Mouse (Mus musculus): Measurements from ENCODE around the gene Pip5k1a. TPM values are rescaled to one million over a fixed set of nuclear protein-coding genes. Genes with fewer than 3 reads are reported as not detected.

The Pip5k1a gene
- polyA plus RNA-seq, 1 experiment from 2014 or later = 12.2 TPM

DNA sequence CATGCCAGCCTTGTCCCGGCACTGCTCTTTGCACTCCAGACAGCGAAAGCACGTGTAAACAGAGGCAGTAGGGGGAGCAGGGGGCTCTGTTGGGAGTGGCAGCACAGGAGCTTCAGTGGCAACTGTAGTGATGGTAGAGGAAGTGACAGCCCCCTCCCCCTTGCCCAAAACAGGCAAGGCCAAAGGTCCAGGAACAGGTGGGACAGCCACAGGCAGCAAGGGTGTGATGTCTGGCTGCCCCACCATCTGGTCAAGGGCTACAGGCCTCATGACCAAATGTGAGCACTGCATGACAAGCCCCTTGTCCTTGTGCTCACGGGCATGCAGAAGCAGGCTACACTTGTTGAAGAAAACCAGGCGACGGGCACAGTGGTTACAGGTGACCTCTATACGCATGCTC, 96.3 kb downstream of the Pip5k1a start:
- no peak overlapping the region for H3K9ac ChIP-seq (replicated peaks; ENCODE audit: low read depth, low read length)
- peaks cover 16% of the 10 kb centered on the region for H3K4me1 ChIP-seq (ENCODE audit: control insufficient read depth, insufficient read depth, low read length)
- H3K36me3 ChIP-seq (ENCODE audit: control insufficient read depth, insufficient read depth, low read length) = peaks cover 45% of the 10 kb centered on the region
- no peaks in the 10 kb centered on the region for H3K27me3 ChIP-seq (ENCODE audit: control insufficient read depth, insufficient read depth, low read length)
- H3K4me3 ChIP-seq (ENCODE audit: low read depth, low read length) = no peak overlapping the region
- H3K9me3 ChIP-seq (ENCODE audit: control insufficient read depth, low read length) = no peaks in the 10 kb centered on the region
- no peak overlapping the region for H3K27ac ChIP-seq (ENCODE audit: low read depth, low read length)
- no peak for ATAC-seq (ENCODE audit: low read depth)
- 90% methylated on average over 7 of the region's 7 CpGs for WGBS
- H3K4me2 ChIP-seq (ENCODE audit: low read depth, low read length) = no peak overlapping the region

Small RNA genes within 50 kb of the gene (microRNA-seq; reads per million reads assigned to microRNA genes)
- gene Mir8099-1 = not detected

Other genes with a start within 250 kb of the Pip5k1a start
- gene Psmb4, start 220.0 kb downstream of the Pip5k1a start, polyA plus RNA-seq (2014; fragmentation: Nextera tagmentation; extraction: Ambion mirVana) = 344 and 394 TPM in 2 replicates
- 11.9 TPM in 2 replicates for gene Selenbp1, start 173.9 kb downstream of the Pip5k1a start, polyA plus RNA-seq (2014; fragmentation: Nextera tagmentation; extraction: Ambion mirVana)
- gene Rfx5, start 152.9 kb downstream of the Pip5k1a start, polyA plus RNA-seq (2014; fragmentation: Nextera tagmentation; extraction: Ambion mirVana) = 8.9 and 9.4 TPM in 2 replicates
- gene Pi4kb, start 132.2 kb downstream of the Pip5k1a start, polyA plus RNA-seq (2014; fragmentation: Nextera tagmentation; extraction: Ambion mirVana) = 23.8 and 26.7 TPM in 2 replicates
- gene Zfp687, start 91.5 kb downstream of the Pip5k1a start, polyA plus RNA-seq (2014; fragmentation: Nextera tagmentation; extraction: Ambion mirVana) = 15.4 and 17.2 TPM in 2 replicates
- 252 and 260 TPM in 2 replicates for gene Psmd4, start 64.3 kb downstream of the Pip5k1a start, polyA plus RNA-seq (2014; fragmentation: Nextera tagmentation; extraction: Ambion mirVana)
- gene Vps72, start 4.1 kb upstream of the Pip5k1a start, polyA plus RNA-seq (2014; fragmentation: Nextera tagmentation; extraction: Ambion mirVana) = 157 and 160 TPM in 2 replicates
- 0.72 and 0.98 TPM in 2 replicates for gene Tmod4, start 17.5 kb upstream of the Pip5k1a start, polyA plus RNA-seq (2014; fragmentation: Nextera tagmentation; extraction: Ambion mirVana)
- 80.8 and 96.9 TPM in 2 replicates for gene Scnm1, start 27.1 kb upstream of the Pip5k1a start, polyA plus RNA-seq (2014; fragmentation: Nextera tagmentation; extraction: Ambion mirVana)
- gene Lysmd1, start 27.2 kb upstream of the Pip5k1a start, polyA plus RNA-seq (2014; fragmentation: Nextera tagmentation; extraction: Ambion mirVana) = 36.8 and 37.3 TPM in 2 replicates
- 2.1 and 4.1 TPM in 2 replicates for gene Tnfaip8l2, start 35.4 kb upstream of the Pip5k1a start, polyA plus RNA-seq (2014; fragmentation: Nextera tagmentation; extraction: Ambion mirVana)
- gene Sema6c, start 53.5 kb upstream of the Pip5k1a start, polyA plus RNA-seq (2014; fragmentation: Nextera tagmentation; extraction: Ambion mirVana) = 26.0 and 26.6 TPM in 2 replicates
- gene Gabpb2, start 111.0 kb upstream of the Pip5k1a start, polyA plus RNA-seq (2014; fragmentation: Nextera tagmentation; extraction: Ambion mirVana) = 3.4 and 4.7 TPM in 2 replicates
- gene Cdc42se1, start 121.8 kb upstream of the Pip5k1a start, polyA plus RNA-seq (2014; fragmentation: Nextera tagmentation; extraction: Ambion mirVana) = 48.7 and 61.6 TPM in 2 replicates
- gene Mllt11, start 125.2 kb upstream of the Pip5k1a start, polyA plus RNA-seq (2014; fragmentation: Nextera tagmentation; extraction: Ambion mirVana) = 506 and 653 TPM in 2 replicates
- 0.23 and 0.31 TPM in 2 replicates for gene Gm128, start 134.7 kb upstream of the Pip5k1a start, polyA plus RNA-seq (2014; fragmentation: Nextera tagmentation; extraction: Ambion mirVana)
- gene Bnipl, start 144.3 kb upstream of the Pip5k1a start, polyA plus RNA-seq (2014; fragmentation: Nextera tagmentation; extraction: Ambion mirVana) = 0.28 TPM in 1 of 2 replicates, not detected in the other
- 37.2 and 47.3 TPM in 2 replicates for gene Mindy1, start 174.4 kb upstream of the Pip5k1a start, polyA plus RNA-seq (2014; fragmentation: Nextera tagmentation; extraction: Ambion mirVana)
- 59.1 and 66.7 TPM in 2 replicates for gene Prune1, start 175.1 kb upstream of the Pip5k1a start, polyA plus RNA-seq (2014; fragmentation: Nextera tagmentation; extraction: Ambion mirVana)
- 0.18 and 0.28 TPM in 2 replicates for gene Anxa9, start 200.2 kb upstream of the Pip5k1a start, polyA plus RNA-seq (2014; fragmentation: Nextera tagmentation; extraction: Ambion mirVana)
- gene Cers2, start 207.9 kb upstream of the Pip5k1a start, polyA plus RNA-seq (2014; fragmentation: Nextera tagmentation; extraction: Ambion mirVana) = 75.0 and 85.1 TPM in 2 replicates

Measured in neural tube, embryonic 14.5 days (tissue).